Mouse (Mus musculus) induced T-regulatory cell, adult 2 months (primary cell): ENCODE measurements around the gene Hsph1.
A peak's percentile ranks its signal among the peaks of the same experiment; 100 is the strongest.

ENCODE experiments used
- DNase-seq: peaks from one replicate; pipeline ENCODE4 v3.0.0-alpha.2; 2012; ENCODE audit warnings: low read depth

The Hsph1 gene

GRCm38 (mm10) chr5:149641277-149641892, 5.2 kb upstream of the Hsph1 start:
- no peak for DNase-seq

GRCm38 (mm10) chr5:149637306-149637705, 1.1 kb upstream of the Hsph1 start:
- no peak for DNase-seq

GRCm38 (mm10) chr5:149635556-149635955, 620 bp downstream of the Hsph1 start:
- DNase-seq: peak; percentile 52

- peak; percentile 29 for DNase-seq
Measured at GRCm38 (mm10) chr5:149634409-149635035, 1.7 kb downstream of the Hsph1 start.

- no peak for DNase-seq
Measured at GRCm38 (mm10) chr5:149625547-149625946, 10.6 kb downstream of the Hsph1 start.

GRCm38 (mm10) chr5:149623815-149624675, 12.1 kb downstream of the Hsph1 start:
- DNase-seq: no peak

GRCm38 (mm10) chr5:149622644-149623043, 13.5 kb downstream of the Hsph1 start:
- DNase-seq: no peak

GRCm38 (mm10) chr5:149622152-149622551, 14.0 kb downstream of the Hsph1 start:
- no peak for DNase-seq

GRCm38 (mm10) chr5:149617776-149618425, 18.3 kb downstream of the Hsph1 start:
- DNase-seq: no peak

GRCm38 (mm10) chr5:149616817-149617216, 19.4 kb downstream of the Hsph1 start:
- no peak for DNase-seq

- DNase-seq: no peak
Measured at GRCm38 (mm10) chr5:149616138-149616537, 20.0 kb downstream of the Hsph1 start.

GRCm38 (mm10) chr5:149612740-149613139, 23.4 kb downstream of the Hsph1 start:
- no peak for DNase-seq

GRCm38 (mm10) chr5:149612165-149612518, 24.0 kb downstream of the Hsph1 start:
- DNase-seq: no peak

GRCm38 (mm10) chr5:149611476-149612164, 24.6 kb downstream of the Hsph1 start:
- DNase-seq: no peak

GRCm38 (mm10) chr5:149607083-149607720, 29.0 kb downstream of the Hsph1 start:
- no peak for DNase-seq

GRCm38 (mm10) chr5:149603241-149603640, 32.9 kb downstream of the Hsph1 start:
- DNase-seq: no peak

- DNase-seq: no peak
Measured at GRCm38 (mm10) chr5:149601996-149602395, 34.2 kb downstream of the Hsph1 start.

GRCm38 (mm10) chr5:149597351-149597750, 38.8 kb downstream of the Hsph1 start:
- no peak for DNase-seq

GRCm38 (mm10) chr5:149594215-149594614, 42.0 kb downstream of the Hsph1 start:
- no peak for DNase-seq

- no peak for DNase-seq
Measured at GRCm38 (mm10) chr5:149589932-149590331, 46.2 kb downstream of the Hsph1 start.

- no peak for DNase-seq
Measured at GRCm38 (mm10) chr5:149588814-149589534, 47.2 kb downstream of the Hsph1 start.
